ENCODE assay signal across 9 mouse cellular contexts in the genomic region with DNA sequence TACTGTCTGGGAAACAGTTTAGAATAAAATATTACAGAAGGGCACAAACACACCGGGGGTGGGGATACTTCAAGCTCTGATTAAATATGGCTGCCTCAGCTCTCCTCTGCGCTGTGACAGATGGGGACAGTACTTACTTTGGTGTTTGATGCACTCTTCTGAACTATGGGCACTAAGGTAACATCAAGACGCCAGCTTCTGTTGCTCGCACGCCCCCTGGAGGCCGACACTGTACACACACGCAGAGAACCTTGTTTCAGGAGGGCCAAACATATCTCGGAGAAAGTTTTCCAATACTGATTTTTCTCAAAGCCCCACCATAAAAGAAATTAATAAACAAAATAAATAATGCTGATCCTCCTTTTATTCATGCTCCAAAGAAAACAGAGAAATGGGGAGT.
A peak's percentile ranks its signal among the peaks of the same experiment; 100 is the strongest.
DNase-seq lines count a peak whose midpoint lies in the region; ATAC-seq and TF ChIP-seq lines count a peak whose summit lies in the region.
"Had no signal": no experiment of that assay in that cellular context is flagged by ENCODE, and none has a peak within 500 bp of the region (broad histone marks: within the 10 kb centered on the region; RNA-seq: fewer than 3 reads in every experiment).

No protein-coding gene starts in this region.

- no peaks in the 10 kb centered on the region for H3K36me3 ChIP-seq in neural tube, embryonic 15.5 days
- H3K36me3 ChIP-seq: stomach, embryonic 15.5 days had no signal

- intact Hi-C loops in gastrocnemius, adult 2 months (cut with DNase I) = loop anchor here (2.0 kb wide), 2 partner anchors 555 to 585 kb away; no protein-coding TSS in a partner anchor

- H3K27me3 ChIP-seq in neural tube, embryonic 15.5 days (replicated peaks) = no peaks in the 10 kb centered on the region
- H3K27me3 ChIP-seq: stomach, embryonic 15.5 days had no signal

- H3K4me1 ChIP-seq in neural tube, embryonic 15.5 days = peaks cover 11% of the 10 kb centered on the region
- H3K4me1 ChIP-seq: stomach, embryonic 15.5 days had no signal

- peak; percentile 73 for TF ChIP-seq CTCF in gastrocnemius, adult 2 months (IDR thresholded peaks at IDR 0.05)

- H3K4me3 ChIP-seq in gastrocnemius, adult 2 months = no peak overlapping the region
- no peak overlapping the region for H3K4me3 ChIP-seq in neural tube, embryonic 15.5 days (replicated peaks)
- H3K4me3 ChIP-seq: stomach, embryonic 15.5 days had no signal

- ATAC-seq in neural tube, embryonic 15.5 days (ENCODE audit: low FRiP score) = no peak
- ATAC-seq in frontal cortex, adult (ENCODE audit: low TSS enrichment) = no peak

- H3K27ac ChIP-seq in gastrocnemius, adult 2 months = no peak overlapping the region
- H3K27ac ChIP-seq in neural tube, embryonic 15.5 days (replicated peaks) = no peak overlapping the region
- H3K27ac ChIP-seq: stomach, embryonic 15.5 days had no signal

- peak; percentile 66 for DNase-seq in gastrocnemius, adult 2 months
- DNase-seq in gastrocnemius, postnatal 25 days = no peak
- peak; percentile 40 for DNase-seq in neural tube, embryonic 10.5 days (ENCODE audit: extremely low spot score, low spot score)
- DNase-seq in c-Kit-positive CD71-positive TER-119-positive erythroid progenitor cells, embryonic 14.5 days (ENCODE audit: low spot score) = peak; percentile 9
- peak; percentile 26 for DNase-seq in lung, postnatal 10 days
- DNase-seq in heart, adult 8-10 months (ENCODE audit: low spot score) = no peak

- H3K9me3 ChIP-seq in neural tube, embryonic 15.5 days (replicated peaks) = no peaks in the 10 kb centered on the region
- H3K9me3 ChIP-seq: stomach, embryonic 15.5 days had no signal

- H3K4me2 ChIP-seq in neural tube, embryonic 15.5 days = no peak overlapping the region
- H3K4me2 ChIP-seq: stomach, embryonic 15.5 days had no signal

- no peak overlapping the region for H3K9ac ChIP-seq in neural tube, embryonic 15.5 days (replicated peaks)
- H3K9ac ChIP-seq: stomach, embryonic 15.5 days had no signal

- 28% methylated on average over 8 of the region's 8 CpGs for WGBS in neural tube, embryonic 15.5 days

Comparison
In these comparisons a context has a peak if more than half of its experiments do, and no peak if none do; other contexts are left out.
1. DNase-seq: peak in gastrocnemius, adult 2 months (single experiment), neural tube, embryonic 10.5 days (single experiment), c-Kit-positive CD71-positive TER-119-positive erythroid progenitor cells, embryonic 14.5 days (single experiment) and lung, postnatal 10 days (single experiment); none in gastrocnemius, postnatal 25 days (single experiment) and heart, adult 8-10 months (single experiment).